Mouse (Mus musculus) bone marrow macrophage, adult 2 months (primary cell): ENCODE data around the gene Suds3.

ENCODE experiments used
- CTCF ChIP-seq: IDR thresholded peaks from 2 replicates; pipeline ENCODE4 v1.5.1; 2012; ENCODE audit warnings: low read depth, mild to moderate bottlenecking, low read length, moderate library complexity
- POLR2A ChIP-seq: IDR thresholded peaks from 2 replicates; pipeline ENCODE4 v1.6.1; 2012; ENCODE audit warnings: mild to moderate bottlenecking, low read depth, low read length, borderline replicate concordance

DNA sequence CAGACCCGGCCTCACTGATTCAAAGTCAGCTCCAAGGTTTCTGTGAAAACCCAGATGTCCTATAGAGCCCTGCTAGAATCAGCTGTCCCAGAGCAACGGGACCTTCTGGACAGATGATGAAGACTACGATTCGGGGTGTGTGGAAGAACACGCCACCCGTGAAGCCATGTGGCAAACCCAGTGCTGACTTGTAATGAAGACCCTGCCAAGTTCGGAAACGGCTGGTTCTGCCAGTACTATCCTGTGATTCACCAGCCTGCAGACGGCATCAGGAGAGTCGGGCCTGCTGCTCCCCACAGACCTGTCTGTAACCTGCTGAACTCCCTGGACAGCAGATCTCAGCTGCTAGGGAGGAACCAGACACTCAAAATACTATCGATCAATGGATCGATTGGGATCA, 11.6 kb downstream of the Suds3 start:
- TF ChIP-seq POLR2A (no peak), CTCF (no peak)
